13 mouse cellular contexts compared by ENCODE assay signal in the genomic region with DNA sequence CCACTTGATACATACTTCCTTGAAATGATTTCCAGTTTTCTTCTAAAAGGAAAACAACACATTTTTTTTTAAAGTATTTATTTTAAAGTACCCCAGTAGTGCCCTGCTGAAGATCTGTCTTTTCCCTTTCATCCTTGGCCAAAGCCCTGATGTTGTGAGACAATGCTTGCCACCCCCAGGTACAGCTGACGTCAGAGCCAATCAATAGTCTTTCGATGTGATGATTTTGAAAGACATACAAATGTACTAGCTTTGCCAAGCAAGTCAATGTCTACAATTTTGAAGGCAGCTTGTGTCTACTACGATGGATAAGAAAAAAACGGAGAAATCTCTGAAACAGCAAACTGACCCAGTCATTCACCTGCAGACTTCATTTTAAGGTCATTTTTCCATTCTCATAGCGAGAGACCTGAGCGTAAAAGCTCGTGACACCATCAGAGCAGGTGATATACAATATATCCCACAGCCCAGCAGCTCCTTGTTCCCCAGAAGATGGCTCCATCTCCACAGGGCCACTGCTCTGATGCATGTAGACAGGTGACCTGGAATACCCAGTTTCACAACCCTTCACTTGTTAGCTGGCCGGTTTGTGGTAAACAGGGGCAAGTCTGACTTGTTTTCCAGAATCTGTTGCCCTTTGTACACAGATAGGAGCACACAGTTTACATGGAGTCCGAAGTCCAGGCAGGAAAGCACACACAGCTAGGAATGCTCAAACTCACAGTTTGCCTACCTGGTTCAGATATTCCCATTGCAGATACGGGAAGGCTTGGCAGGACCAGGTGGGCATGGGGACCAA.
DNase-seq lines count a peak whose midpoint lies in the region; ATAC-seq and TF ChIP-seq lines count a peak whose summit lies in the region.
"Had no signal": no experiment of that assay in that cellular context is flagged by ENCODE, and none has a peak within 500 bp of the region (broad histone marks: within the 10 kb centered on the region; RNA-seq: fewer than 3 reads in every experiment).

No protein-coding gene starts in this region.

- H3K4me2 ChIP-seq in intestine, embryonic 14.5 days (ENCODE audit: low read length) = no peak overlapping the region
- H3K4me2 ChIP-seq in stomach, embryonic 14.5 days (replicated peaks; ENCODE audit: low read depth, low read length) = no peak overlapping the region
- H3K4me2 ChIP-seq: hindbrain, embryonic 15.5 days; lung, embryonic 15.5 days had no signal

- H3K27me3 ChIP-seq in kidney, adult 2 months (replicated peaks; ENCODE audit: control insufficient read depth, insufficient read depth, low read length) = no peaks in the 10 kb centered on the region
- no peaks in the 10 kb centered on the region for H3K27me3 ChIP-seq in intestine, embryonic 14.5 days (replicated peaks; ENCODE audit: control insufficient read depth, insufficient read depth, low read length)
- no peaks in the 10 kb centered on the region for H3K27me3 ChIP-seq in stomach, embryonic 14.5 days (ENCODE audit: control insufficient read depth, insufficient read depth, low read length)
- H3K27me3 ChIP-seq in heart, embryonic 10.5 days (ENCODE audit: insufficient read depth, poor library complexity, severe bottlenecking) = no peaks in the 10 kb centered on the region
- H3K27me3 ChIP-seq: hindbrain, embryonic 15.5 days had no signal

- H3K4me1 ChIP-seq in kidney, adult 2 months (ENCODE audit: control insufficient read depth, insufficient read depth, low read length) = peaks cover 7% of the 10 kb centered on the region; the same call in 1 of the 2 replicates
- H3K4me1 ChIP-seq in intestine, embryonic 14.5 days (replicated peaks; ENCODE audit: control insufficient read depth, insufficient read depth, low read length) = no peaks in the 10 kb centered on the region
- no peaks in the 10 kb centered on the region for H3K4me1 ChIP-seq in stomach, embryonic 14.5 days (ENCODE audit: control insufficient read depth, insufficient read depth, low read length)
- peaks cover 6% of the 10 kb centered on the region; the same call in 1 of the 2 replicates for H3K4me1 ChIP-seq in heart, embryonic 10.5 days
- H3K4me1 ChIP-seq: lung, embryonic 15.5 days had no signal

- no peak overlapping the region for H3K9ac ChIP-seq in intestine, embryonic 14.5 days (ENCODE audit: low read length)
- H3K9ac ChIP-seq in stomach, embryonic 14.5 days (replicated peaks; ENCODE audit: low read depth, low read length) = no peak overlapping the region
- H3K9ac ChIP-seq: hindbrain, embryonic 15.5 days; lung, embryonic 15.5 days had no signal

- peak; percentile 86 for DNase-seq in kidney, adult 2 months
- DNase-seq in kidney, postnatal 4 days = no peak
- no peak for DNase-seq in intestine, embryonic 14.5 days (ENCODE audit: low spot score)
- peak; percentile 51 to 80 for DNase-seq in kidney, postnatal 36 days
- no peak for DNase-seq in MN1 (ENCODE audit: low spot score)
- DNase-seq in heart, embryonic 10.5 days (ENCODE audit: low spot score) = no peak
- DNase-seq: cerebellum, adult 9-11 months; gastrocnemius, postnatal 14 days had no signal

- no peaks in the 10 kb centered on the region for H3K9me3 ChIP-seq in intestine, embryonic 14.5 days (ENCODE audit: control insufficient read depth, low read length)
- H3K9me3 ChIP-seq in stomach, embryonic 14.5 days (ENCODE audit: control insufficient read depth, low read depth, low read length) = no peaks in the 10 kb centered on the region
- no peaks in the 10 kb centered on the region for H3K9me3 ChIP-seq in heart, embryonic 10.5 days
- H3K9me3 ChIP-seq: forebrain, embryonic 10.5 days; hindbrain, embryonic 15.5 days; lung, embryonic 15.5 days had no signal

- peak; percentile 53; the same call in 1 of the 2 replicates for ATAC-seq in intestine, embryonic 14.5 days (replicated peaks; ENCODE audit: low FRiP score, low TSS enrichment, low read depth)
- ATAC-seq in stomach, embryonic 14.5 days (ENCODE audit: insufficient number of reproducible peaks, insufficient read depth, low FRiP score, low read depth) = peak; percentile 72

- peak overlapping the region; percentile 20; the same call in 1 of the 2 replicates for H3K27ac ChIP-seq in kidney, adult 2 months (ENCODE audit: insufficient read depth, low read depth, low read length)
- H3K27ac ChIP-seq in intestine, embryonic 14.5 days (ENCODE audit: low read depth) = no peak overlapping the region
- no peak overlapping the region for H3K27ac ChIP-seq in stomach, embryonic 14.5 days (ENCODE audit: low read length)
- no peak overlapping the region for H3K27ac ChIP-seq in heart, embryonic 10.5 days
- H3K27ac ChIP-seq: hindbrain, embryonic 15.5 days; lung, embryonic 15.5 days had no signal

- 74% methylated on average over 10 of the region's 10 CpGs for WGBS in kidney, adult 2 months
- 79% methylated on average over 10 of the region's 10 CpGs for WGBS in intestine, embryonic 14.5 days
- WGBS in stomach, embryonic 14.5 days = 79% methylated on average over 10 of the region's 10 CpGs
- 83% methylated on average over 10 of the region's 10 CpGs for WGBS in heart, embryonic 10.5 days

- no peak for TF ChIP-seq POLR2A in kidney, adult 2 months (IDR thresholded peaks at IDR 0.05; ENCODE audit: low read depth, low read length)

- TF ChIP-seq CTCF in kidney, adult 2 months (conservative IDR thresholded peaks at IDR 0.05; ENCODE audit: insufficient read depth, insufficient read length, low read depth, low read length) = peak; percentile 48

- H3K36me3 ChIP-seq in kidney, adult 2 months (ENCODE audit: control insufficient read depth, insufficient read depth, low read length) = no peaks in the 10 kb centered on the region
- H3K36me3 ChIP-seq in intestine, embryonic 14.5 days (ENCODE audit: control insufficient read depth, insufficient read depth, low read length) = no peaks in the 10 kb centered on the region
- no peaks in the 10 kb centered on the region for H3K36me3 ChIP-seq in stomach, embryonic 14.5 days (ENCODE audit: control insufficient read depth, insufficient read depth, low read length)
- H3K36me3 ChIP-seq in heart, embryonic 10.5 days = no peaks in the 10 kb centered on the region
- H3K36me3 ChIP-seq: forebrain, embryonic 10.5 days; hindbrain, embryonic 15.5 days; lung, embryonic 15.5 days had no signal

- H3K4me3 ChIP-seq in kidney, adult 2 months (ENCODE audit: insufficient read depth, low read depth, low read length) = no peak overlapping the region
- H3K4me3 ChIP-seq in intestine, embryonic 14.5 days (ENCODE audit: low read depth, low read length) = no peak overlapping the region
- no peak overlapping the region for H3K4me3 ChIP-seq in stomach, embryonic 14.5 days (ENCODE audit: low read depth, low read length)
- H3K4me3 ChIP-seq in heart, embryonic 10.5 days = no peak overlapping the region
- H3K4me3 ChIP-seq: forebrain, embryonic 10.5 days; hindbrain, embryonic 15.5 days; lung, embryonic 15.5 days; myocyte had no signal

Comparison
In these comparisons a context has a peak if more than half of its experiments do, and no peak if none do; other contexts are left out.
1. DNase-seq: peak in kidney, adult 2 months (single experiment) and kidney, postnatal 36 days (2 of 2); none in kidney, postnatal 4 days (0 of 2), intestine, embryonic 14.5 days (single experiment), MN1 (single experiment) and heart, embryonic 10.5 days (single experiment).